Mouse (Mus musculus) C2C12 (cell line): Measurements from ENCODE around the gene Kcnmb1.

Experiments used
- CEBPB ChIP-seq: IDR thresholded peaks from one replicate; pipeline ENCODE4 v1.6.1; 2011; ENCODE audit warnings: low read depth, mild to moderate bottlenecking, control low read depth, moderate library complexity
- CTCF ChIP-seq: IDR thresholded peaks from one replicate; pipeline ENCODE4 v1.5.1; 2011; ENCODE audit not compliant: control insufficient read depth, insufficient read depth, insufficient read length
- USF1 ChIP-seq: IDR thresholded peaks from one replicate; pipeline ENCODE4 v1.6.1; 2011; ENCODE audit warnings: low read depth, mild to moderate bottlenecking, control low read depth, moderate library complexity

GRCm38 (mm10) chr11:33975121-33975520, 12.3 kb downstream of the Kcnmb1 start:
- no peak for TF ChIP-seq CTCF
- TF ChIP-seq CEBPB = no peak
- no peak for TF ChIP-seq USF1
